Mouse (Mus musculus): ENCODE data around the gene Gbp2. TPM values are rescaled to one million over a fixed set of nuclear protein-coding genes. Genes with fewer than 3 reads are reported as not detected.
A peak's percentile ranks its signal among the peaks of the same experiment; 100 is the strongest.

Gene Gbp2
- 0.26 and 0.28 TPM in 2 replicates for polyA plus RNA-seq (2015; fragmentation: Nextera tagmentation; extraction: Ambion mirVana)

- Histone ChIP-seq H3K9me3 (no peaks in the 10 kb centered on the region), H3K36me3 (no peaks in the 10 kb centered on the region), H3K4me3 (peak within 1 kb of the TSS; percentile 0; the same call in 1 of the 2 replicates), H3K27ac (no peak within 1 kb of the TSS), H3K9ac (no peak within 1 kb of the TSS), H3K4me1 (no peaks in the 10 kb centered on the region), H3K27me3 (no peaks in the 10 kb centered on the region), H3K4me2 (peak within 1 kb of the TSS; percentile 21)
- WGBS = 66% methylated on average over 4 of the region's 4 CpGs
- no peak for ATAC-seq (ENCODE audit: insufficient number of reproducible peaks, insufficient read depth, low FRiP score, low TSS enrichment, low read depth)
Observed at GRCm38 (mm10) chr3:142620111-142620955, at the start of gene Gbp2. Gene Gbp2, plus strand, starts transcription at chr3:142620602.

DNA sequence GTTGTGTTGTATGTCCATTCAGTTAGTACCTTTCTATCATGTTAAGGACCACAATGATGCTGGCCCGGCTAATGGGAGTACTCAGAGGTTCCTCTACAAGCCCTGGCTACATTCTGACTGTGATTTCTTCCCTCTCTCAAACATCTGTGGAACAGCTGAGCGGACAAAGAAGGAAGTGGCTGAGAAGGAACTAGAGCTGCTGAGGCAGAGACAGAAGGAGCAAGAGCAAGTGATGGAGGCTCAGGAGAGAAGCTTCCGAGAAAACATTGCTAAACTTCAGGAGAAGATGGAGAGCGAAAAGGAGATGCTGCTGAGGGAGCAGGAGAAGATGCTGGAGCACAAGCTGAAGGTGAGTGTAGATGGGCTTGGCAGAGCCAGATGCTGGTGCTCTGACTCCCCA, 49.7 kb upstream of the Gbp2 start:
- ATAC-seq (ENCODE audit: insufficient number of reproducible peaks, insufficient read depth, low FRiP score, low TSS enrichment, low read depth) = no peak
- Histone ChIP-seq H3K27ac (no peak overlapping the region), H3K4me1 (no peaks in the 10 kb centered on the region), H3K9me3 (no peaks in the 10 kb centered on the region), H3K36me3 (no peaks in the 10 kb centered on the region), H3K27me3 (no peaks in the 10 kb centered on the region), H3K9ac (no peak overlapping the region), H3K4me3 (no peak overlapping the region), H3K4me2 (no peak overlapping the region)
- WGBS = 88% methylated on average over 4 of the region's 4 CpGs

DNA sequence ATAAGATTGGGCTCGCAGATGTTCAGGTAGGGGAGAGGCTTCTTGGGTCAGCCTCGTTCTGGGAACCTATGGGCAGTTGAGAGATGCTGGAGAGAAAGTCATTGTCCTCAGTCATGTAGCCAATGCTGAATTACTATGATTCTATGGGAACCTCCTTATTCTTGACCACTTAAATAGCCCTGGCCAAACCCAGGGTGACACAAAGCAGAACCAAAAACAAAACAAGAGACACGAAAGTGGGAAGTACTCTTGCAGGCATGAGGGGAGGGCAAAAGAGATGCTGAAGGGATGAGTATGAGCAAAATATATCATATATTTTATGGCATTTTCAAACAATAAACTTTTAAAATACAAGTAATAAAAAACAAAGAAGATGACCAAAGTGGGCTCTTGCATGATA, 43.3 kb upstream of the Gbp2 start:
- no peak overlapping the region for H3K4me2 ChIP-seq
- no peaks in the 10 kb centered on the region for H3K4me1 ChIP-seq
- WGBS = 81% methylated on average over 3 of the region's 3 CpGs
- no peak overlapping the region for H3K9ac ChIP-seq
- no peak for ATAC-seq (ENCODE audit: insufficient number of reproducible peaks, insufficient read depth, low FRiP score, low TSS enrichment, low read depth)
- no peaks in the 10 kb centered on the region for H3K36me3 ChIP-seq
- no peaks in the 10 kb centered on the region for H3K9me3 ChIP-seq
- H3K27ac ChIP-seq = no peak overlapping the region
- no peak overlapping the region for H3K4me3 ChIP-seq
- no peaks in the 10 kb centered on the region for H3K27me3 ChIP-seq

GRCm38 (mm10) chr3:142578342-142578741, 42.1 kb upstream of the Gbp2 start:
- H3K9me3 ChIP-seq = no peaks in the 10 kb centered on the region
- no peak overlapping the region for H3K4me2 ChIP-seq
- H3K27ac ChIP-seq = no peak overlapping the region
- no peak overlapping the region for H3K9ac ChIP-seq
- H3K27me3 ChIP-seq = no peaks in the 10 kb centered on the region
- no peak overlapping the region for H3K4me3 ChIP-seq
- WGBS = 83% methylated on average over 4 of the region's 4 CpGs
- no peak for ATAC-seq (ENCODE audit: insufficient number of reproducible peaks, insufficient read depth, low FRiP score, low TSS enrichment, low read depth)
- H3K36me3 ChIP-seq = no peaks in the 10 kb centered on the region
- H3K4me1 ChIP-seq = no peaks in the 10 kb centered on the region

GRCm38 (mm10) chr3:142583067-142583466, 37.3 kb upstream of the Gbp2 start:
- H3K27ac ChIP-seq = no peak overlapping the region
- H3K4me2 ChIP-seq = no peak overlapping the region
- no peaks in the 10 kb centered on the region for H3K36me3 ChIP-seq
- no peaks in the 10 kb centered on the region for H3K27me3 ChIP-seq
- no peaks in the 10 kb centered on the region for H3K4me1 ChIP-seq
- no peak overlapping the region for H3K9ac ChIP-seq
- no peak for ATAC-seq (ENCODE audit: insufficient number of reproducible peaks, insufficient read depth, low FRiP score, low TSS enrichment, low read depth)
- H3K9me3 ChIP-seq = no peaks in the 10 kb centered on the region
- no peak overlapping the region for H3K4me3 ChIP-seq
- WGBS = 86% methylated on average over 4 of the region's 4 CpGs

DNA sequence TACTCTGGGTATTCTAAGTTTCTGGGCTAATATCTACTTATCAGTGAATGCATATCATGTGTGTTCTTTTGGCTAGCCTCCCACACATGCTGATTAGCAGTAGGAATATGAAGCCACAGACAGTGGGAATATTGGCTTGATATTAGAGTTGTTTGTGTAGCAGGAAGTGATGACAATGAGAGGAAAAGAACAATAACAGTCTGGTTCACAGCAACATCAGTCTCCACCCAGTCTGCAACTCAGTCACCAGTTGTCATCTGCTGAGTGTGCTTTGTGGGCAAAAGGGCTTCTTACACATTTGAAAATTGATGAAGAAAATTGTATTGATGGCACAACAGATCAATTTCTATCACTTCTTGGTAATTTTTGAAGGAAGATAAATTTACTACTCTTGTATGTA, 33.0 kb upstream of the Gbp2 start:
- no peaks in the 10 kb centered on the region for H3K4me1 ChIP-seq
- ATAC-seq (ENCODE audit: insufficient number of reproducible peaks, insufficient read depth, low FRiP score, low TSS enrichment, low read depth) = no peak

GRCm38 (mm10) chr3:142588888-142589287, 31.5 kb upstream of the Gbp2 start:
- Histone ChIP-seq H3K9me3 (no peaks in the 10 kb centered on the region), H3K36me3 (no peaks in the 10 kb centered on the region), H3K27me3 (no peaks in the 10 kb centered on the region), H3K27ac (no peak overlapping the region), H3K9ac (no peak overlapping the region), H3K4me3 (no peak overlapping the region), H3K4me1 (no peaks in the 10 kb centered on the region), H3K4me2 (no peak overlapping the region)
- ATAC-seq (ENCODE audit: insufficient number of reproducible peaks, insufficient read depth, low FRiP score, low TSS enrichment, low read depth) = no peak
- 70% methylated on average over 2 of the region's 2 CpGs for WGBS

More for the DNA sequence above, 33.0 kb upstream of the Gbp2 start:
- Histone ChIP-seq H3K36me3 (no peaks in the 10 kb centered on the region), H3K27ac (no peak overlapping the region), H3K4me2 (no peak overlapping the region), H3K9me3 (no peaks in the 10 kb centered on the region), H3K9ac (no peak overlapping the region), H3K27me3 (no peaks in the 10 kb centered on the region), H3K4me3 (no peak overlapping the region)

DNA sequence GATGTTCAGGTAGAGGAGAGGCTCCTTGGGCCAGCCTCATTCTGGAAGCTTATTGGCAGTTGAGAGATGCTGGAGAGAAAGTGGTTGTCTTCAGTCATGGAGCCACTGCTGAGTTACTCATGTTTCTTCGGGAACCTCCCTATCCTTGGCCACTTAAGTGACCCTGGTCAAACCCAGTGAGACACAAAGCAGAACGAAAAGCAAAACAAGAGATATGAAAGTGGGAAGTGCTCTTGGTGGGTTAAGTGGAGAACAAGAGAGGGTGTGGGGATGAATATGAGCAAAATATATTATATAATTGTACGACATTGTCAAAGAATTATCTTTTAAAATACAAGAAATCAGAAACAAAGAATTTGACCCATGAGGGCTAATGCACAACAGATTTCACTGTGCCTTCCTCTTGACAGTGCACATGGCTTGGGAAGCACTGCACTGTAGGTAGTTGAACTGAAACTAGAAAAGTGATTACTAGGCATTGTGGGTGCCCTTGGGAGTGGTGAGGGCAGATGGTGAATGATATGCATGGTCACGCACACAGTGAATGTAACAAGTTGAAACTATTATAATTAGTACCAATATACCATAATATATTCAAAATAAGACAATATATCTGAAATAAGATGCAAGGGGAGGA, 29.9 kb upstream of the Gbp2 start:
- Histone ChIP-seq H3K27me3 (no peaks in the 10 kb centered on the region), H3K4me3 (no peak overlapping the region), H3K4me1 (no peaks in the 10 kb centered on the region), H3K9me3 (no peaks in the 10 kb centered on the region), H3K36me3 (no peaks in the 10 kb centered on the region), H3K4me2 (no peak overlapping the region), H3K9ac (no peak overlapping the region), H3K27ac (no peak overlapping the region)
- ATAC-seq (ENCODE audit: insufficient number of reproducible peaks, insufficient read depth, low FRiP score, low TSS enrichment, low read depth) = no peak
- WGBS = 79% methylated on average over 4 of the region's 4 CpGs

DNA sequence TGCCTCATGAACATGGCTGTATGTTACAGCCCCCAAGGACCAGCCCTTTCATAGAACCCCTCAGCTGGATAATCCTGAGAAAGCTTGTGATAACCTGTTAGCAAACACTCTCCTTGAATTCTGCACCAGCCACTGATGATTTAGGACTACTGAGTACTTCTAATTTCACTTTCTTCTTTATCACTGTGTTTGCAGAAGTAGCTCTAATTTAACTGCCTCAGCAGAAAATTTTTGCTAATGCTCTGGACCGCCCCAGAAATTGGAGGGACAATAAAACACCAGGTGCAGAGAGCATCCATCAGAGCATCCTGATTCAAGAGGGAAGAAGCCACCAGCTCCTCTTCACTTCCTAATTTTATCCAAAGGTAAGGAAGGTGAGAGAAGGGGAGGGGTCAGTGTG, 25.9 kb upstream of the Gbp2 start, which contains the start of gene Gbp2b:
Gene Gbp2b (plus strand): TSS at position 301 of the 400 bp plus-strand sequence.
- Histone ChIP-seq H3K4me2 (no peak within 1 kb of the TSS), H3K4me3 (no peak within 1 kb of the TSS), H3K27ac (no peak within 1 kb of the TSS), H3K4me1 (no peaks in the 10 kb centered on the region), H3K36me3 (no peaks in the 10 kb centered on the region), H3K9ac (no peak within 1 kb of the TSS), H3K27me3 (no peaks in the 10 kb centered on the region), H3K9me3 (no peaks in the 10 kb centered on the region)
- no peak for ATAC-seq (ENCODE audit: insufficient number of reproducible peaks, insufficient read depth, low FRiP score, low TSS enrichment, low read depth)
- WGBS = 75% methylated on average over 1 of the region's 1 CpGs

DNA sequence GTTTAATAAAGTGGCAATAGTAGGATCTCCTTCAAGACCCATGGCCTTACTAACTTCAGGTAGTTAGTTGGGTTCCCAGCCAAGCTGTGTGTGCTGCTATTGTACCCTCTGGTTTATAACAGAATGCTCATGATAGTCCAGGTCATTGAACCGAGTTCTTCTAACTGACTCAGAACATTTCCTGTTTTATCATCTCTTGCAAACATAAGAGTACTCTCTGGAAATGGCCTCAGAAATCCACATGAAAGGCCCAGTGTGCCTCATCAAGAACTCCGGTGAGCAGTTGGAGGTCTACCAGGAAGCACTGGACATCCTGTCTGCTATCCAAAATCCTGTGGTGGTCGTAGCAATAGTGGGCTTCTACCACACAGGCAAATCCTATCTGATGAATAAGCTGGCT, 22.5 kb upstream of the Gbp2 start:
- Histone ChIP-seq H3K4me3 (no peak overlapping the region), H3K4me1 (no peaks in the 10 kb centered on the region), H3K9me3 (no peaks in the 10 kb centered on the region), H3K36me3 (no peaks in the 10 kb centered on the region), H3K4me2 (no peak overlapping the region), H3K27me3 (no peaks in the 10 kb centered on the region), H3K27ac (no peak overlapping the region), H3K9ac (no peak overlapping the region)
- WGBS = 80% methylated on average over 3 of the region's 3 CpGs
- no peak for ATAC-seq (ENCODE audit: insufficient number of reproducible peaks, insufficient read depth, low FRiP score, low TSS enrichment, low read depth)

DNA sequence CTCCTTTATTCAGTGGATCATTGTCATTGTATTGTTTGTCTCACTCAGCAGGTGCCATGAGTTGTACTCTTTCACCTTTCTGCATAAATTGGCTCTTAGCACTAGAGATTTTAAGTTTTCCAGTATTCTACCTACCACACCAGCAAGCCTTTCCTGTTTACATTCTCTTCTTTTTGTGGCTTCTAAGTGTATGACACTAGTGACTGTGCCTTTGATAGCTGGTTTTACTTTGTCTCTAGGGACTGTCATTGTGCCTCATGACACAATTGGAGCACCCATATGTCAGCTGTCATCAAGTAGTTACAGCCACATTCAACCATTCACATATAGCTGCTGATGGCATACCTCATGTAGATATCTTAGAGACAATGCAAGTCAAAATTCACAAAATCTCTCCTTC, 18.7 kb upstream of the Gbp2 start:
- H3K9me3 ChIP-seq = no peaks in the 10 kb centered on the region
- ATAC-seq (ENCODE audit: insufficient number of reproducible peaks, insufficient read depth, low FRiP score, low TSS enrichment, low read depth) = no peak

GRCm38 (mm10) chr3:142618658-142619057, 1.7 kb upstream of the Gbp2 start:
- Histone ChIP-seq H3K4me2 (no peak overlapping the region), H3K27ac (no peak overlapping the region), H3K9me3 (no peaks in the 10 kb centered on the region), H3K4me1 (no peaks in the 10 kb centered on the region), H3K9ac (no peak overlapping the region), H3K4me3 (no peak overlapping the region), H3K36me3 (no peaks in the 10 kb centered on the region), H3K27me3 (no peaks in the 10 kb centered on the region)
- WGBS = 67% methylated on average over 3 of the region's 3 CpGs
- ATAC-seq (ENCODE audit: insufficient number of reproducible peaks, insufficient read depth, low FRiP score, low TSS enrichment, low read depth) = no peak

More for the DNA sequence above, 18.7 kb upstream of the Gbp2 start:
- H3K27ac ChIP-seq = no peak overlapping the region
- no peaks in the 10 kb centered on the region for H3K27me3 ChIP-seq
- H3K36me3 ChIP-seq = no peaks in the 10 kb centered on the region
- no peak overlapping the region for H3K9ac ChIP-seq
- no peak overlapping the region for H3K4me3 ChIP-seq
- H3K4me1 ChIP-seq = no peaks in the 10 kb centered on the region
- no peak overlapping the region for H3K4me2 ChIP-seq
